Mouse (Mus musculus): ENCODE data around the gene C2cd2. TPM values are rescaled to one million over a fixed set of nuclear protein-coding genes. Genes with fewer than 3 reads are reported as not detected.
A peak's percentile ranks its signal among the peaks of the same experiment; 100 is the strongest.

C2cd2 gene
- total and polyA plus RNA-seq, 2 experiments from 2014 or later, result 16.8 to 47.7 TPM

DNA sequence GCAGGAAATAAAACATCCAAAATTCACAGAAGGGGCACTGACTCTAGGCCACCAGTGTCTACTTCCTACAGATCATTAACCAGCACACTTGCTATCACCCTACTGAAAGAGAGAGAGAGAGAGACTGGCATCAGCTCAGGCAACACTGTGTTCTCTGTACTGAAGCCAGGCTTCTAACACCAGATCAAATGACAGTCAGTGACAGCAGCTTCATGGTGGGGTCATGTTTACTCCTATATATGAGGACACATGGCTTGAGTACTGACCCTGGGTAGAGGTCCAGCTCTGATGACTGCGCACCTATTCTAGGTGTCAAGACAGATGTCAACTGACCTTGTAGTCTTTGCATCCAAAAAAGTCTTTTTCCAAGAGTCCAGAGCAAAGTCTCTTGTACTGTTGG is 41.8 kb downstream of the C2cd2 start:
- no peak overlapping the region for H3K27ac ChIP-seq
- H3K36me3 ChIP-seq (ENCODE audit: insufficient read depth, low read length), result no peaks in the 10 kb centered on the region
- 91% methylated on average over 1 of the region's 1 CpGs for WGBS
- no peak for DNase-seq (ENCODE audit: low spot score)
- H3K4me3 ChIP-seq (ENCODE audit: low read length), result no peak overlapping the region
- peak overlapping the region; percentile 83; the same call in 1 of the 2 replicates for H3K4me2 ChIP-seq (ENCODE audit: low read depth, low read length)
- no peaks in the 10 kb centered on the region for H3K9me3 ChIP-seq (ENCODE audit: low read length)
- TF ChIP-seq CTCF (IDR thresholded peaks at IDR 0.05; ENCODE audit: low read depth), result no peak
- H3K9ac ChIP-seq (replicated peaks; ENCODE audit: low read length), result no peak overlapping the region
- H3K27me3 ChIP-seq (ENCODE audit: insufficient read depth, low read length), result no peaks in the 10 kb centered on the region
- H3K4me1 ChIP-seq (ENCODE audit: insufficient read depth, low read length), result peaks cover 9% of the 10 kb centered on the region
- no peak for ATAC-seq

GRCm38 (mm10) chr16:97919793-97920192 is 42.6 kb downstream of the C2cd2 start:
- no peak overlapping the region for H3K27ac ChIP-seq
- no peaks in the 10 kb centered on the region for H3K27me3 ChIP-seq (ENCODE audit: insufficient read depth, low read length)
- no peak overlapping the region for H3K4me2 ChIP-seq (ENCODE audit: low read depth, low read length)
- H3K9me3 ChIP-seq (ENCODE audit: low read length), result no peaks in the 10 kb centered on the region
- DNase-seq (ENCODE audit: low spot score), result no peak
- no peak for TF ChIP-seq CTCF (IDR thresholded peaks at IDR 0.05; ENCODE audit: low read depth)
- H3K4me1 ChIP-seq (ENCODE audit: insufficient read depth, low read length), result peaks cover 9% of the 10 kb centered on the region
- H3K4me3 ChIP-seq (ENCODE audit: low read length), result no peak overlapping the region
- ATAC-seq, result no peak
- WGBS, result 26% methylated on average over 2 of the region's 2 CpGs
- no peak overlapping the region for H3K9ac ChIP-seq (replicated peaks; ENCODE audit: low read length)
- H3K36me3 ChIP-seq (ENCODE audit: insufficient read depth, low read length), result no peaks in the 10 kb centered on the region

GRCm38 (mm10) chr16:97912873-97913272 is 49.5 kb downstream of the C2cd2 start:
- Histone ChIP-seq H3K36me3 (ENCODE audit: insufficient read depth, low read length) (no peaks in the 10 kb centered on the region), H3K27me3 (ENCODE audit: insufficient read depth, low read length) (no peaks in the 10 kb centered on the region), H3K4me1 (ENCODE audit: insufficient read depth, low read length) (no peaks in the 10 kb centered on the region), H3K4me3 (ENCODE audit: low read length) (no peak overlapping the region), H3K27ac (no peak overlapping the region), H3K9ac (replicated peaks; ENCODE audit: low read length) (no peak overlapping the region), H3K4me2 (ENCODE audit: low read depth, low read length) (no peak overlapping the region), H3K9me3 (ENCODE audit: low read length) (no peaks in the 10 kb centered on the region)
- no peak for TF ChIP-seq CTCF (IDR thresholded peaks at IDR 0.05; ENCODE audit: low read depth)
- ATAC-seq, result no peak
- DNase-seq (ENCODE audit: low spot score), result no peak

DNA sequence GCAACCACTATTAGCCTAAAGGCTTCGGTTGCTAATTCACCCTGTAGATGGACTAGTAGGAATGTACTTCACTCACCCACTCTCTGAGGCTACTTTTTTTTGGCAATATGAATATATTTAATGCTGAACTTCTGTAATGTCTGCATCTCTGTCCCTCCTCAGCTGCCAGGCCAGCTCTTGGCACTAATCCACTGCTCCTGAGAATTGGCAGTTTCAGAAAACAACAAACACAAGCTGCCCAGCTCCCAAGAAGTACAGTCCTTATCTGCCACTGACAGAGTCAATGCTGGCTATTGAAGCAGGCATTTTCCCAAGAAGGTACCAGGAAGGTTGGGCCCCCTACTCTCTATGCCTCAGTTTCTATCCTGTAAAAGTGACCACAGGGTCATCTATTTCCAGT is 53.0 kb downstream of the C2cd2 start:
- Histone ChIP-seq H3K27me3 (ENCODE audit: insufficient read depth, low read length) (no peaks in the 10 kb centered on the region), H3K4me1 (ENCODE audit: insufficient read depth, low read length) (no peaks in the 10 kb centered on the region), H3K36me3 (ENCODE audit: insufficient read depth, low read length) (no peaks in the 10 kb centered on the region), H3K4me2 (ENCODE audit: low read depth, low read length) (no peak overlapping the region), H3K9ac (replicated peaks; ENCODE audit: low read length) (no peak overlapping the region), H3K4me3 (ENCODE audit: low read length) (no peak overlapping the region), H3K9me3 (ENCODE audit: low read length) (no peaks in the 10 kb centered on the region), H3K27ac (no peak overlapping the region)
- WGBS, result 84% methylated on average over 1 of the region's 1 CpGs
- DNase-seq (ENCODE audit: low spot score) (no peak), ATAC-seq (no peak)
- TF ChIP-seq CTCF (IDR thresholded peaks at IDR 0.05; ENCODE audit: low read depth), result no peak

- Histone ChIP-seq H3K4me2 (ENCODE audit: low read depth, low read length) (no peak overlapping the region), H3K36me3 (ENCODE audit: insufficient read depth, low read length) (no peaks in the 10 kb centered on the region), H3K9ac (replicated peaks; ENCODE audit: low read length) (no peak overlapping the region), H3K27ac (no peak overlapping the region), H3K9me3 (ENCODE audit: low read length) (no peaks in the 10 kb centered on the region), H3K4me3 (ENCODE audit: low read length) (no peak overlapping the region), H3K4me1 (ENCODE audit: insufficient read depth, low read length) (no peaks in the 10 kb centered on the region), H3K27me3 (ENCODE audit: insufficient read depth, low read length) (no peaks in the 10 kb centered on the region)
- TF ChIP-seq CTCF (IDR thresholded peaks at IDR 0.05; ENCODE audit: low read depth), result no peak
- ATAC-seq, result no peak
- DNase-seq (ENCODE audit: low spot score), result no peak
- WGBS, result 86% methylated on average over 6 of the region's 6 CpGs
These were observed 54.9 kb downstream of the C2cd2 start for GRCm38 (mm10) chr16:97907496-97907895.

DNA sequence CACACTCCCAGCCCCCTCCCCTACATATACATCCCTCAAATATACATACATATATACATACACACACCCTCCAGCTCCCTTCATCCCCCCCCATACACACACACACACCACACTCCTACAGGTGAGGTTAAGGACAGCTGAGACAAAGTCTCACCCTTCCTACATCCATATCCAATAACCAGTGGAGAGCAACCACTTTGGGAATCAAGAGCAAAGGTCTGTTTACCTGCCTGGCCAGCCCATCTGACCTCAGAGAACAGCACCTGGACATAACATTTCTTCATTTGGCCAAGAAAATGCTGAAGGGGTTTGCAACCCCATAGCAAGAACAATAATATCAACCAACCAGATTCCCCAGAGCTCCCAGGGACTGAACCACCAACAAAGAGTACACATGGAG is 56.1 kb downstream of the C2cd2 start:
- Histone ChIP-seq H3K9ac (replicated peaks; ENCODE audit: low read length) (no peak overlapping the region), H3K4me1 (ENCODE audit: insufficient read depth, low read length) (no peaks in the 10 kb centered on the region), H3K4me2 (ENCODE audit: low read depth, low read length) (no peak overlapping the region), H3K4me3 (ENCODE audit: low read length) (no peak overlapping the region), H3K36me3 (ENCODE audit: insufficient read depth, low read length) (no peaks in the 10 kb centered on the region), H3K27me3 (ENCODE audit: insufficient read depth, low read length) (no peaks in the 10 kb centered on the region), H3K9me3 (ENCODE audit: low read length) (no peaks in the 10 kb centered on the region), H3K27ac (no peak overlapping the region)
- no peak for DNase-seq (ENCODE audit: low spot score)
- no peak for ATAC-seq
- no peak for TF ChIP-seq CTCF (IDR thresholded peaks at IDR 0.05; ENCODE audit: low read depth)

DNA sequence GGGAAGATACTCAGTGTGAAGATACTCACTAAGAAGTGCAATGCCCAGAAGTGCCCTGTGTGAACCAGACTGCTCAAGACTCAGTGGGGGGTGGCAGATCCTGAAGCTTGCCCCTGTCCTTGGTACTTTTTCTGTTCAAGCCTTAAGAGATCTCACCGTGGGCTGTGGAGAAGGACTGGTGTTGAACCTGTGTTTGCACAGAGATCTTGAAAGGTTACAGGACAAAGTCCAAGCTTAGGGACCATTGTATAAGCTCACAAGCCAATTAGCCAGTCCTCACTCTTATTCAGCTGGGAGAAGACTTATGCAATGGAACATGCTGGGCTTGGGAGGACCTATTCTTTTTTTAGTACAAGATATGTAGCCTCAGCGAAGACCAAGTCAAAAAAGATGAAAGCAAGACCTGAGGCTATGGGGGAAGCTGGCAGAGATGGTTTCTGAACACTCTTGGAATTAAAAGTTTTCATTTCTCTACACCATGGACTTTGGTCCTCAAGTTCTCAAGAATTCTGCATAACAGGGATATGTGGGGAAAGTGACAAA is 56.9 kb downstream of the C2cd2 start:
- Histone ChIP-seq H3K4me2 (ENCODE audit: low read depth, low read length) (no peak overlapping the region), H3K4me1 (ENCODE audit: insufficient read depth, low read length) (no peaks in the 10 kb centered on the region), H3K36me3 (ENCODE audit: insufficient read depth, low read length) (no peaks in the 10 kb centered on the region), H3K27ac (no peak overlapping the region), H3K27me3 (ENCODE audit: insufficient read depth, low read length) (no peaks in the 10 kb centered on the region), H3K9ac (replicated peaks; ENCODE audit: low read length) (no peak overlapping the region), H3K9me3 (ENCODE audit: low read length) (no peaks in the 10 kb centered on the region), H3K4me3 (ENCODE audit: low read length) (no peak overlapping the region)
- no peak for TF ChIP-seq CTCF (IDR thresholded peaks at IDR 0.05; ENCODE audit: low read depth)
- WGBS, result 82% methylated on average over 2 of the region's 2 CpGs
- ATAC-seq (no peak), DNase-seq (ENCODE audit: low spot score) (no peak)

All from hindbrain, postnatal 0 days (tissue).